Mouse (Mus musculus) midbrain, postnatal 0 days (tissue): Measurements from ENCODE around the gene Gsk3a. TPM values are rescaled to one million over a fixed set of nuclear protein-coding genes. Genes with fewer than 3 reads are reported as not detected.
A peak's percentile ranks its signal among the peaks of the same experiment; 100 is the strongest.

Experiments
- ATAC-seq: fragments of 200-750 bp; cut with Nextera tagmentation; 2 replicates; pipeline ENCODE4 v1.8.0; 2017; ENCODE audit warnings: moderate number of reproducible peaks, mild to moderate bottlenecking, moderate TSS enrichment, moderate library complexity; ENCODE audit not compliant: low FRiP score
- DNase-seq: peaks from one replicate; pipeline ENCODE4 v3.0.0-alpha.2; 2015; ENCODE audit warnings: low spot score
- H3K27ac ChIP-seq: fragments of 300-500 bp; sonication (generic); 2 replicates; pipeline ENCODE4 v1.5.1; 2014; ENCODE audit warnings: low read depth, mild to moderate bottlenecking, low read length, mixed read lengths
- H3K27me3 ChIP-seq: fragments of 300-500 bp; sonication (generic); 2 replicates; pipeline ENCODE4 v1.6.1; 2014; ENCODE audit warnings: low read length, control low read depth, mixed read lengths; ENCODE audit not compliant: insufficient read depth
- H3K36me3 ChIP-seq: fragments of 300-500 bp; sonication (generic); 2 replicates; pipeline ENCODE4 v1.6.1; 2014; ENCODE audit warnings: low read length, control low read depth, mixed read lengths; ENCODE audit not compliant: insufficient read depth
- H3K4me1 ChIP-seq: fragments of 300-500 bp; sonication (generic); 2 replicates; pipeline ENCODE4 v1.6.1; 2014; ENCODE audit warnings: mild to moderate bottlenecking, control low read depth, antibody characterized with exemption, low read length, mixed read lengths; ENCODE audit not compliant: insufficient read depth
- H3K4me2 ChIP-seq: fragments of 300-500 bp; sonication (generic); 2 replicates; pipeline ENCODE4 v1.6.1; 2014; ENCODE audit warnings: low read depth, mild to moderate bottlenecking, low read length, mixed read lengths; ENCODE audit not compliant: poor library complexity, severe bottlenecking
- H3K4me3 ChIP-seq: fragments of 300-500 bp; sonication (generic); 2 replicates; pipeline ENCODE4 v1.5.1; 2014; ENCODE audit warnings: low read depth, mild to moderate bottlenecking, low read length, moderate library complexity
- H3K9ac ChIP-seq: fragments of 300-500 bp; sonication (generic); replicated peaks from 2 replicates; pipeline ENCODE4 v1.6.1; 2014; ENCODE audit warnings: mild to moderate bottlenecking, low read length, moderate library complexity, mixed read lengths; ENCODE audit not compliant: poor library complexity, severe bottlenecking
- H3K9me3 ChIP-seq: fragments of 300-500 bp; sonication (generic); 2 replicates; pipeline ENCODE4 v1.6.1; 2016; ENCODE audit warnings: low read length, control low read depth
- CTCF ChIP-seq: IDR thresholded peaks from 2 replicates; pipeline ENCODE4 v1.5.1; 2016; ENCODE audit warnings: antibody characterized with exemption, mild to moderate bottlenecking
- WGBS: fragments of 180-500 bp; shearing (Covaris S2); extraction: QIAGEN DNeasy Blood & Tissue Kit; methylation state at CpG from one replicate; pipeline ENCODE4 v1.1.7; 2014; 5-methylcytosine and 5-hydroxymethylcytosine counted together
- polyA plus RNA-seq: library from polyadenylated mRNA; unstranded; fragments of >200 nt; fragmentation: Nextera tagmentation; extraction: Ambion mirVana; gene quantifications from 2 replicates; pipeline ENCODE4 v1.2.1, GENCODE M21; 2015
- total RNA-seq: library from RNA; depleted of rRNA; stranded (reverse); fragments of >200 nt; gene quantifications from 2 replicates; pipeline ENCODE4 v1.2.3, GENCODE M21; 2014

Gsk3a gene
- total and polyA plus RNA-seq, 2 experiments from 2014 or later = 20.6 to 169 TPM

- no peak for TF ChIP-seq CTCF
- Histone ChIP-seq H3K4me1 (peaks cover 6% of the 10 kb centered on the region; the same call in 1 of the 2 replicates), H3K9me3 (no peaks in the 10 kb centered on the region), H3K27ac (no peak overlapping the region), H3K4me2 (no peak overlapping the region), H3K27me3 (no peaks in the 10 kb centered on the region), H3K36me3 (peaks cover 45% of the 10 kb centered on the region), H3K4me3 (no peak overlapping the region), H3K9ac (no peak overlapping the region)
- ATAC-seq = no peak
- 90% methylated on average over 35 of the region's 35 CpGs for WGBS
- no peak for DNase-seq
Observed at GRCm38 (mm10) chr7:25270652-25271633, 33.3 kb upstream of the Gsk3a start.

GRCm38 (mm10) chr7:25269545-25270271, 32.1 kb upstream of the Gsk3a start:
- WGBS = 78% methylated on average over 8 of the region's 8 CpGs
- Histone ChIP-seq H3K9ac (no peak overlapping the region), H3K36me3 (peaks cover 36% of the 10 kb centered on the region), H3K4me1 (peaks cover 6% of the 10 kb centered on the region; the same call in 1 of the 2 replicates), H3K4me3 (peak overlapping the region; percentile 72; the same call in 1 of the 2 replicates), H3K9me3 (no peaks in the 10 kb centered on the region), H3K4me2 (peak overlapping the region; percentile 91), H3K27ac (no peak overlapping the region), H3K27me3 (no peaks in the 10 kb centered on the region)
- no peak for TF ChIP-seq CTCF
- DNase-seq (no peak), ATAC-seq (no peak)

- H3K9me3 ChIP-seq = no peaks in the 10 kb centered on the region
- H3K4me1 ChIP-seq = peaks cover 6% of the 10 kb centered on the region; the same call in 1 of the 2 replicates
- ATAC-seq = no peak
- no peak for DNase-seq
- peak overlapping the region; percentile 91 for H3K4me2 ChIP-seq
- no peak for TF ChIP-seq CTCF
- peak overlapping the region; percentile 73 for H3K9ac ChIP-seq
- H3K4me3 ChIP-seq = peak overlapping the region; percentile 72
- 47% methylated on average over 4 of the region's 4 CpGs for WGBS
- H3K27ac ChIP-seq = peak overlapping the region; percentile 85
- no peaks in the 10 kb centered on the region for H3K27me3 ChIP-seq
- peaks cover 31% of the 10 kb centered on the region for H3K36me3 ChIP-seq
Observed at GRCm38 (mm10) chr7:25269029-25269428, 31.4 kb upstream of the Gsk3a start.

GRCm38 (mm10) chr7:25268588-25268987, 30.9 kb upstream of the Gsk3a start:
- Histone ChIP-seq H3K4me3 (peak overlapping the region; percentile 72), H3K9me3 (no peaks in the 10 kb centered on the region), H3K9ac (peak overlapping the region; percentile 73), H3K36me3 (peaks cover 28% of the 10 kb centered on the region), H3K4me1 (peaks cover 6% of the 10 kb centered on the region; the same call in 1 of the 2 replicates), H3K4me2 (peak overlapping the region; percentile 91), H3K27ac (peak overlapping the region; percentile 85), H3K27me3 (no peaks in the 10 kb centered on the region)
- 5% methylated on average over 7 of the region's 7 CpGs for WGBS
- no peak for TF ChIP-seq CTCF
- ATAC-seq = no peak
- DNase-seq = no peak

GRCm38 (mm10) chr7:25267751-25268463, 30.3 kb upstream of the Gsk3a start:
- peaks cover 6% of the 10 kb centered on the region; the same call in 1 of the 2 replicates for H3K4me1 ChIP-seq
- no peak for TF ChIP-seq CTCF
- H3K27ac ChIP-seq = peak overlapping the region; percentile 96
- peak overlapping the region; percentile 77 for H3K9ac ChIP-seq
- WGBS = under 1% methylated on average over 33 of the region's 33 CpGs
- peaks cover 21% of the 10 kb centered on the region for H3K36me3 ChIP-seq
- DNase-seq (peak; percentile 100), ATAC-seq (peak; percentile 96)
- no peaks in the 10 kb centered on the region for H3K9me3 ChIP-seq
- peak overlapping the region; percentile 91 for H3K4me2 ChIP-seq
- H3K27me3 ChIP-seq = no peaks in the 10 kb centered on the region
- peak overlapping the region; percentile 72 for H3K4me3 ChIP-seq
